Mouse (Mus musculus): ENCODE data around the gene Secisbp2.

- TF ChIP-seq CTCF (IDR thresholded peaks at IDR 0.05; ENCODE audit: borderline replicate concordance, insufficient read depth, low read length) (no peak), POLR2A (IDR thresholded peaks at IDR 0.05; ENCODE audit: low read depth, low read length) (no peak)
These were observed 30.1 kb downstream of the Secisbp2 start for GRCm38 (mm10) chr13:51681634-51682033.
